Mouse (Mus musculus) left cerebral cortex, adult 18-20 months (tissue): Measurements from ENCODE around the gene Snai1. TPM values are rescaled to one million over a fixed set of nuclear protein-coding genes. Genes with fewer than 3 reads are reported as not detected.
A peak's percentile ranks its signal among the peaks of the same experiment; 100 is the strongest.

Source experiments
- DNase-seq, 2 experiments: peaks; one replicate each; pipeline ENCODE4 v3.0.0; 2021 to 2022; ENCODE audit warnings: low spot score in 2 of 2, mixed read lengths in 1 of 2
- total RNA-seq, 2 experiments: library from RNA; stranded (reverse); gene quantifications; 2 replicates each; pipeline ENCODE4 v1.2.3; 2021

The Snai1 gene
- total RNA-seq, 2 experiments from 2014 or later, result 1.1 to 1.2 TPM

GRCm38 (mm10) chr2:167519606-167520252 is 18.3 kb upstream of the Snai1 start:
- no peak for DNase-seq

- peak; percentile 30 to 47 for DNase-seq
Observed at GRCm38 (mm10) chr2:167528278-167528677, 9.7 kb upstream of the Snai1 start.

- no peak for DNase-seq
Observed at GRCm38 (mm10) chr2:167529935-167530513, 8.0 kb upstream of the Snai1 start.

- no peak for DNase-seq
Observed at GRCm38 (mm10) chr2:167530536-167530935, 7.5 kb upstream of the Snai1 start.

- peak; percentile 25 to 48 for DNase-seq
Observed at GRCm38 (mm10) chr2:167532131-167532530, 5.9 kb upstream of the Snai1 start.

GRCm38 (mm10) chr2:167533880-167534279 is 4.1 kb upstream of the Snai1 start:
- DNase-seq, result no peak

- no peak for DNase-seq
Observed at GRCm38 (mm10) chr2:167536320-167536945, 1.6 kb upstream of the Snai1 start.

GRCm38 (mm10) chr2:167538671-167539306 is 794 bp downstream of the Snai1 start:
- DNase-seq, result no peak

- DNase-seq, result no peak
Observed at GRCm38 (mm10) chr2:167539536-167540476, 1.8 kb downstream of the Snai1 start.

- DNase-seq, result no peak
Observed at GRCm38 (mm10) chr2:167540477-167541110, 2.6 kb downstream of the Snai1 start.

- DNase-seq, result no peak
Observed at GRCm38 (mm10) chr2:167541324-167541723, 3.3 kb downstream of the Snai1 start.

- no peak for DNase-seq
Observed at GRCm38 (mm10) chr2:167541761-167542160, 3.8 kb downstream of the Snai1 start.

GRCm38 (mm10) chr2:167542361-167542760 is 4.4 kb downstream of the Snai1 start:
- DNase-seq, result no peak

- no peak for DNase-seq
Observed at GRCm38 (mm10) chr2:167543121-167544003, 5.4 kb downstream of the Snai1 start.

- no peak for DNase-seq
Observed at GRCm38 (mm10) chr2:167544004-167544356, 6.0 kb downstream of the Snai1 start.

- no peak for DNase-seq
Observed at GRCm38 (mm10) chr2:167544456-167544855, 6.5 kb downstream of the Snai1 start.

- no peak for DNase-seq
Observed at GRCm38 (mm10) chr2:167546447-167547195, 8.6 kb downstream of the Snai1 start.

GRCm38 (mm10) chr2:167547444-167547843 is 9.4 kb downstream of the Snai1 start:
- DNase-seq, result no peak

GRCm38 (mm10) chr2:167548961-167549360 is 11.0 kb downstream of the Snai1 start:
- DNase-seq, result no peak
